In genomic region chr15:64578991-64579390, GRCm38 (mm10) we compare ENCODE assay signal across 12 mouse cellular contexts.
DNase-seq lines count a peak whose midpoint lies in the region; ATAC-seq and TF ChIP-seq lines count a peak whose summit lies in the region.
"Had no signal": no experiment of that assay in that cellular context is flagged by ENCODE, and none has a peak within 500 bp of the region (broad histone marks: within the 10 kb centered on the region; RNA-seq: fewer than 3 reads in every experiment).

No protein-coding gene starts in this region.

- H3K4me1 ChIP-seq in lung, embryonic 14.5 days (ENCODE audit: insufficient read depth): no peaks in the 10 kb centered on the region
- peaks cover 17% of the 10 kb centered on the region for H3K4me1 ChIP-seq in embryonic facial prominence, embryonic 13.5 days
- H3K4me1 ChIP-seq in limb, embryonic 11.5 days (ENCODE audit: control insufficient read depth, insufficient read depth, low read length): no peaks in the 10 kb centered on the region
- H3K4me1 ChIP-seq in neural tube, embryonic 13.5 days (replicated peaks): peaks cover 12% of the 10 kb centered on the region

- H3K27me3 ChIP-seq in lung, embryonic 14.5 days (ENCODE audit: insufficient read depth, low read length): no peaks in the 10 kb centered on the region
- no peaks in the 10 kb centered on the region for H3K27me3 ChIP-seq in embryonic facial prominence, embryonic 13.5 days
- H3K27me3 ChIP-seq in limb, embryonic 11.5 days (ENCODE audit: control insufficient read depth, insufficient read depth, low read length): no peaks in the 10 kb centered on the region
- H3K27me3 ChIP-seq in neural tube, embryonic 13.5 days: no peaks in the 10 kb centered on the region

- no peaks in the 10 kb centered on the region for H3K36me3 ChIP-seq in lung, embryonic 14.5 days (ENCODE audit: insufficient read depth)
- H3K36me3 ChIP-seq in embryonic facial prominence, embryonic 13.5 days: no peaks in the 10 kb centered on the region
- no peaks in the 10 kb centered on the region for H3K36me3 ChIP-seq in limb, embryonic 11.5 days (ENCODE audit: control insufficient read depth, insufficient read depth, low read length)
- H3K36me3 ChIP-seq in neural tube, embryonic 13.5 days: no peaks in the 10 kb centered on the region

- H3K27ac ChIP-seq in lung, embryonic 14.5 days (ENCODE audit: low read depth): no peak overlapping the region
- H3K27ac ChIP-seq in embryonic facial prominence, embryonic 13.5 days: peak overlapping the region; percentile 41
- H3K27ac ChIP-seq in limb, embryonic 11.5 days (replicated peaks; ENCODE audit: low read depth, low read length): no peak overlapping the region
- H3K27ac ChIP-seq in neural tube, embryonic 13.5 days (replicated peaks): peak overlapping the region; percentile 61
- H3K27ac ChIP-seq in layer of hippocampus, adult 2 months: no peak overlapping the region
- H3K27ac ChIP-seq: gastrocnemius, adult 2 months had no signal

- no peak overlapping the region for H3K4me2 ChIP-seq in lung, embryonic 14.5 days
- H3K4me2 ChIP-seq in embryonic facial prominence, embryonic 13.5 days: no peak overlapping the region
- H3K4me2 ChIP-seq in limb, embryonic 11.5 days (ENCODE audit: low read depth, severe bottlenecking): no peak overlapping the region
- no peak overlapping the region for H3K4me2 ChIP-seq in neural tube, embryonic 13.5 days

- no peak overlapping the region for H3K9ac ChIP-seq in lung, embryonic 14.5 days
- H3K9ac ChIP-seq in embryonic facial prominence, embryonic 13.5 days: no peak overlapping the region
- H3K9ac ChIP-seq in limb, embryonic 11.5 days (ENCODE audit: low read length): no peak overlapping the region
- no peak overlapping the region for H3K9ac ChIP-seq in neural tube, embryonic 13.5 days

- no peak overlapping the region for H3K4me3 ChIP-seq in lung, embryonic 14.5 days (ENCODE audit: low read depth, low read length)
- no peak overlapping the region for H3K4me3 ChIP-seq in embryonic facial prominence, embryonic 13.5 days
- H3K4me3 ChIP-seq in limb, embryonic 11.5 days (ENCODE audit: low read depth, low read length): no peak overlapping the region
- H3K4me3 ChIP-seq in neural tube, embryonic 13.5 days: no peak overlapping the region
- H3K4me3 ChIP-seq in layer of hippocampus, adult 2 months: no peak overlapping the region
- H3K4me3 ChIP-seq: gastrocnemius, adult 2 months had no signal

- peak; percentile 35 for DNase-seq in lung, embryonic 14.5 days
- no peak for DNase-seq in lung, postnatal 14 days
- DNase-seq in limb, embryonic 11.5 days (ENCODE audit: low spot score): peak; percentile 60
- no peak for DNase-seq in adrenal gland, adult 2 months
- DNase-seq in left cerebral cortex, adult 9 months (ENCODE audit: low spot score in 2 of 2): no peak
- no peak for DNase-seq in layer of hippocampus, adult 2 months (ENCODE audit: low spot score in 2 of 2)
- DNase-seq: adrenal gland, postnatal 14 days; gastrocnemius, adult 2 months; kidney, adult 11 months; thymus, adult 18-20 months had no signal

- peak; percentile 63; the same call in 1 of the 2 replicates for ATAC-seq in lung, embryonic 14.5 days (ENCODE audit: insufficient read depth)
- ATAC-seq in embryonic facial prominence, embryonic 13.5 days (ENCODE audit: insufficient number of reproducible peaks, insufficient read depth, low FRiP score, low TSS enrichment, low read depth): peak; percentile 77; the same call in 1 of the 2 replicates
- ATAC-seq in limb, embryonic 11.5 days (ENCODE audit: insufficient number of reproducible peaks, low FRiP score, low TSS enrichment, low read depth): 0 out of 2 replicates have a peak, but pooled peaks have one; percentile 44
- ATAC-seq in neural tube, embryonic 13.5 days (ENCODE audit: low read depth): no peak

- no peaks in the 10 kb centered on the region for H3K9me3 ChIP-seq in lung, embryonic 14.5 days (ENCODE audit: low read depth, low read length)
- H3K9me3 ChIP-seq in embryonic facial prominence, embryonic 13.5 days: no peaks in the 10 kb centered on the region
- H3K9me3 ChIP-seq in limb, embryonic 11.5 days (ENCODE audit: control insufficient read depth, low read length): no peaks in the 10 kb centered on the region
- no peaks in the 10 kb centered on the region for H3K9me3 ChIP-seq in neural tube, embryonic 13.5 days

- WGBS in lung, embryonic 14.5 days: 18% methylated on average over 4 of the region's 4 CpGs
- 16% methylated on average over 4 of the region's 4 CpGs for WGBS in embryonic facial prominence, embryonic 13.5 days
- WGBS in limb, embryonic 11.5 days: 13% methylated on average over 4 of the region's 4 CpGs
- 50% methylated on average over 4 of the region's 4 CpGs for WGBS in neural tube, embryonic 13.5 days

- TF ChIP-seq CTCF in lung, embryonic 14.5 days (IDR thresholded peaks at IDR 0.05; ENCODE audit: low read depth): no peak
- TF ChIP-seq CTCF in layer of hippocampus, adult 2 months (conservative IDR thresholded peaks at IDR 0.05): no peak

Comparison
In these comparisons a context has a peak if more than half of its experiments do, and no peak if none do; other contexts are left out.
1. DNase-seq: peak in lung, embryonic 14.5 days (single experiment) and limb, embryonic 11.5 days (single experiment); none in lung, postnatal 14 days (single experiment), adrenal gland, adult 2 months (single experiment), left cerebral cortex, adult 9 months (0 of 2) and layer of hippocampus, adult 2 months (0 of 2).
2. H3K27ac ChIP-seq: peak in embryonic facial prominence, embryonic 13.5 days (single experiment) and neural tube, embryonic 13.5 days (single experiment); none in lung, embryonic 14.5 days (single experiment), limb, embryonic 11.5 days (single experiment) and layer of hippocampus, adult 2 months (single experiment).